Mouse (Mus musculus) stomach, postnatal 0 days (tissue): ENCODE measurements around the gene Plod2.
A peak's percentile ranks its signal among the peaks of the same experiment; 100 is the strongest.

Source experiments
- CTCF ChIP-seq: IDR thresholded peaks from 2 replicates; pipeline ENCODE4 v1.5.1; 2016; ENCODE audit warnings: antibody characterized with exemption, low read depth, mild to moderate bottlenecking, moderate library complexity
- EP300 ChIP-seq: optimal IDR thresholded peaks from 2 replicates; pipeline ENCODE3; 2016; ENCODE audit warnings: antibody characterized with exemption

DNA sequence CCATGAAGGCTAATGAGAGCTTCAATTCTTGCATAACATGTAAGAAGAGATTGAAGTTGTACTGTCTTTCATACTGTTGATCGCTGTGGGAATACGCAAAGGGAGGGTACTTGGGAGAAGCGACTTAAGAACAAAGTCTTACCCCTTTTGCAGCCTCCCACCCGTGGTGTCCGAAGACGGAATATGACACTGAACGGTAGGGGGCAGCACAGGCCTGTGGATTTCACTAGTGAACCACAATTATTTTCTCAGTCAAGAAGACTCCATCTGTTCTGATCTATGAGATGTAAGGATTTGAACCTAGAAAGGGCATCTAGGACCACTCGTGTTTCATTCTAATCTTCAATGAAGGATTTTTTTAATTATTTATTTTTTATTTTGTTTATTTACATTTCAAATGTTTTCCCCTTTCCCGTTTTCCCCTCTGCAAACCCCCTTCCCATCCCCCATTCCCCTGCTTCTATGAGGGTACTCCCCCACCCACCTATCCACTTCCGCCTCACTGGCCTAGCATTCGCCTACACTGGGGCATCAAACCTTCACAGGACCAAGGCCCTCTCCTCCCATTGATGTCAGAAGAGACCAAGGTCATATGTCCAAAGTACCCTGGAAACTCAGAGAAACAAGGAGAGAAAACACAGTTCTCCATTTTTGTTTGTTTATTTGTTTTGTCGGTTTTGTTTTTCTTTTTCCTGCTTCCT lies 42.2 kb upstream of the Plod2 start:
- TF ChIP-seq CTCF: peak; percentile 89
- TF ChIP-seq EP300: no peak
